Mouse (Mus musculus) urinary bladder, postnatal 14 days (tissue): ENCODE data around the gene Pip5k1b.

Experiments used
- DNase-seq: peaks from one replicate; pipeline ENCODE4 v3.0.0; 2021; ENCODE audit warnings: low spot score

Pip5k1b gene

DNA sequence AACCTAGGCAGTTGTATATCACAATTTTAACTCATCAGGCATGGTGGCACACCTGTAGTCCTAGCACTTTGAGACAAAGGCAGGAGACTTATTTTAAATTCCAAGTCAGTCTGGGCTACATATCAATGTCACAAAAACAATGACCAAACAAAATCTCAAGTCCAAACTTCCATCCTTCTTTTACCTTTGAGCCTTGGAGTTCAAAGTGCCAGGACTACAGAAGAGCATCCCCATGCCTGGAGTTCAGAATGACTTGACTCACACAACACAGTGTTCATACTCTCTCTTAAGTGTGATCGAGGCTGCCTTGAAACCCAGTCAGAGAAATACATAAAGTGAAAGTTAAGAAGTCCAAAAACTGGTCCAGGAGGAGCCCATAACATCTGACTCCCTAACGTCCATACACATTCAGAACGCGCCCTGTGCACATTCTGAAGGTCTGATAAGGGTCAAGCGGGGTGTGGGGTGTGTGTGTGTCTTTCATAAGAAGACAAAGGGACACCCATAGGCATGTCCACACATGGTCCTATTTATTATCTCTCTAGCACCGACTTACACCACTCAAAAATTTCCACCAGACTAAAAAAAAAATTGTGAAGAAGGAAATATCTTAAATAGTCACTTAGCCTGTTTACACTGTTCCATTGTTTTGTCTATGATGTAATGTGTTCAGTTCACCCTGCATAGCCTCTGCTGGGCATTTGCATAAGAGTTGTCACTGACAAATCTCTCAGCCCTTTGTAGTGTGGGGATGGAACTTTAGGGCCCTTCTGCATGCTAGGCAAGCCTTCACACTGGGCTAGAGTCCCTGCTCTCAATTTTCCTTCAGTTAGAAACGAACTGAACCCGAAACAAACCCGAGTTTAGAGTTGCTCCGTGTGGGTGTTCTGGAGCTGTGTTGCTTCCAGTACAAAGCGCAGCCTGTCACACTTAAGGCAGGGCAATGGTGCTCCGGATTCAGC is 296.0 kb downstream of the Pip5k1b start:
- DNase-seq: peak; percentile 36

DNA sequence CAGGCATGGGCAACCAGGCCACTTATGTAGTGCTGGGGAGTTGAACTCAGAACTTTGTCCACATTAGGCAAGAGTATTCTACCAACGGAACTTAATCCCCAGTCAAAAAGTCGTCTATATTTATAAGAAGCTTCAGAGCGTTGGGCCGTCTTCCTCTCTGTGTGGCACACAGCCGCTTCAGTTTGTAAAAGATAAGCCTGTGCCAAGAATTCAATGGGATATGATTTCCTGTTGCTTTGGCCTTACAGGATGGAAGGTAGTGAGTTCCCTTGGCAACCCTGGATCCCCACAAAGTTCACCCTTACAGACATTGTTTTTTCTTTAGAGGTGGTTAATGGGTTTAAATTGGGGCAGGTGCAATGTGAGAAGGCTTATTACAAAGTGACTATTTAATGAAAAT is 297.3 kb downstream of the Pip5k1b start:
- no peak for DNase-seq

DNA sequence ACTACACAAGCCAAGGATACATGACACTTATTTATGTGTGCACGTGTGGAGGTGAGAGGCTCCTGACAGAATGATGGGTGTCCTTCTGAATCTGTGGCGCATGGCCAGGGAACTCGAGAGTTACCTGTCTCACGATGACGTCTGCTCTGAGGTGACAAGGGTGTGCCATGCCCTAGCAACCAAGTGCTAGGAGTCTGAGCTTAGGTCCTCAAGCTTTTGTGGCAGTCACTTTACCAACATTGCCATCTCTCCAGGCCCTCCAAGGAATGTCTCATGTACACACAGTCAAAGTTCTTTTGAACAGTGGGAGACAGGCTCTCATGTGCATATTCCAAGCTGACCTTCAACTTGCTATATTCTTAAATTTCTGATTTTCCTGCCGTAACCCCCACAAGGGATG is 297.7 kb downstream of the Pip5k1b start:
- DNase-seq: no peak

DNA sequence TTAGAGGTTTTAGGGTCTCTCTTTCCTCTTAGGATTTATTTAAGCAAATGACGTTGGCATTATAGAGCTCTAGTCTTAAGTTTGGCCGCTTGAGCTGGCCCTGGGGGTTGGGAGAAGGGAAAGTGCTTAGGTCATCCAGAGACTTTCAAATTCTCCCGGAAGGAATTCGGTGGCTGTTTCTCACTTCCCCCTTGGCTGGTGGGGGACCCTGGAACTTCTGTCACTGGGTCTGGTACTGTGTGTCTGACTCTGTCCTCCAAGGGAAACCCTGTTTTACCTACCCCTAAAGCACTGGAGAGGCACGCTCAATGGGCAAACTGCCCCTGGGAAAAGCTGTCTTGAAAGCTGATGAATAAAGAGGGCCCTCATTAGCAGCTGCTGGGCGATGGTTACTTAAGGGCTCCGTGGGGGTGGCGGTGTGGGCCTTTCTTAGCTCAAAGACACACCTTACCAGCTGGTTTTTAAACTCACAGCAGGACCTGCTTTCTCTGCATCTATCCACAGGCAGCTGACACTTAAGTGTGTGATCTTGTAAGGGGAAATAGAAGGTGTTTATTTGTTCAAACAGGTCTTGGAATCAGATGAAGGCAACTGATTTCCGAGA is 301.9 kb downstream of the Pip5k1b start:
- no peak for DNase-seq

DNA sequence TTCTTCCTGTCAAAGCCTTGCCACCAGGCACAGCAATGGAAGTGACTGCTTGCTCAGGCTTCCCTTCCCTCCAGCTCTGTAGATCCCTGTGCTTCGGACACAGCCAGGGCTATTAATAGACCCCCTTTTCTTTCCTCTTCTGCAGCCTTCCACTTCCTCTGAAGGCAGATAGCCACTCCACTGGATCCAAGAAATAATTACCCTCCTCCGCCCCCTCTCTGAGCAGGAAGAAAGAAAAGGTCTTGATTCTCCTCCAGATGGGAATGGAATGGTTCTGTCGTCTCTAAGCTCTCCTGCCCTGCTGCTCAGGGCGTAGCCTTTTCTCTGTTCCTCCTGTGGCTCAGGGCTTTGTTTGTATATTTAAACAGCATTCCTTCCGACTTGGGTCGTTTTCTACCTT is 303.8 kb downstream of the Pip5k1b start:
- DNase-seq: no peak
